Mouse (Mus musculus): ENCODE measurements around the gene Mon2.

- TF ChIP-seq CTCF (IDR thresholded peaks at IDR 0.05; ENCODE audit: extremely low read depth, insufficient read depth, insufficient read length, insufficient replicate concordance): no peak
- peak; percentile 80 for TF ChIP-seq POLR2A (IDR thresholded peaks at IDR 0.05; ENCODE audit: low read depth, low read length)
Observed at GRCm38 (mm10) chr10:122985515-122986319, 90.6 kb downstream of the Mon2 start.
